15 mouse cellular contexts compared by ENCODE assay signal in genomic region chr12:70293927-70294684, GRCm38 (mm10). TPM values are rescaled to one million over a fixed set of nuclear protein-coding genes. Genes with fewer than 3 reads are reported as not detected.
A peak's percentile ranks its signal among the peaks of the same experiment; 100 is the strongest.
DNase-seq lines count a peak whose midpoint lies in the region; ATAC-seq lines count a peak whose summit lies in the region.
"Had no signal": no experiment of that assay in that cellular context is flagged by ENCODE, and none has a peak within 500 bp of the region (broad histone marks: within the 10 kb centered on the region; RNA-seq: fewer than 3 reads in every experiment).

No protein-coding gene starts in this region.

- 46% methylated on average over 5 of the region's 5 CpGs for WGBS in midbrain, embryonic 15.5 days
- 58% methylated on average over 5 of the region's 5 CpGs for WGBS in midbrain, embryonic 14.5 days
- 36% methylated on average over 5 of the region's 5 CpGs for WGBS in forebrain, embryonic 13.5 days
- 24% methylated on average over 5 of the region's 5 CpGs for WGBS in neural tube, embryonic 14.5 days
- WGBS in kidney, embryonic 15.5 days: 70% methylated on average over 5 of the region's 5 CpGs

- H3K36me3 ChIP-seq in midbrain, embryonic 15.5 days (replicated peaks): 0 out of 2 replicates have a peak, but pooled peaks cover 5% of the 10 kb centered on the region
- H3K36me3 ChIP-seq in midbrain, embryonic 14.5 days (ENCODE audit: control insufficient read depth, insufficient read depth, low read length): peaks cover 7% of the 10 kb centered on the region; the same call in 1 of the 2 replicates
- no peaks in the 10 kb centered on the region for H3K36me3 ChIP-seq in forebrain, embryonic 13.5 days (ENCODE audit: poor library complexity, severe bottlenecking)
- H3K36me3 ChIP-seq in neural tube, embryonic 14.5 days (ENCODE audit: control insufficient read depth, insufficient read depth, low read length): 0 out of 2 replicates have a peak, but pooled peaks cover 3% of the 10 kb centered on the region
- no peaks in the 10 kb centered on the region for H3K36me3 ChIP-seq in kidney, embryonic 15.5 days
- H3K36me3 ChIP-seq: limb, embryonic 12.5 days had no signal

- H3K27me3 ChIP-seq in midbrain, embryonic 15.5 days (replicated peaks): no peaks in the 10 kb centered on the region
- no peaks in the 10 kb centered on the region for H3K27me3 ChIP-seq in midbrain, embryonic 14.5 days (ENCODE audit: control insufficient read depth, insufficient read depth, low read length)
- no peaks in the 10 kb centered on the region for H3K27me3 ChIP-seq in forebrain, embryonic 13.5 days
- H3K27me3 ChIP-seq in neural tube, embryonic 14.5 days (ENCODE audit: control insufficient read depth, insufficient read depth, low read length): no peaks in the 10 kb centered on the region
- no peaks in the 10 kb centered on the region for H3K27me3 ChIP-seq in kidney, embryonic 15.5 days
- H3K27me3 ChIP-seq: limb, embryonic 12.5 days had no signal

- H3K4me3 ChIP-seq in midbrain, embryonic 15.5 days: no peak overlapping the region
- H3K4me3 ChIP-seq in midbrain, embryonic 14.5 days (replicated peaks; ENCODE audit: low read depth, low read length): no peak overlapping the region
- H3K4me3 ChIP-seq in forebrain, embryonic 13.5 days: no peak overlapping the region
- H3K4me3 ChIP-seq in neural tube, embryonic 14.5 days (ENCODE audit: low read depth, low read length): no peak overlapping the region
- H3K4me3 ChIP-seq in kidney, embryonic 15.5 days (replicated peaks): no peak overlapping the region
- H3K4me3 ChIP-seq: limb, embryonic 12.5 days; megakaryocyte, embryonic 14.5 days had no signal

- no peak for DNase-seq in frontal cortex, postnatal 14 days (ENCODE audit: low spot score in 2 of 2)
- DNase-seq in midbrain, embryonic 14.5 days: no peak
- no peak for DNase-seq in thymus, postnatal 36 days
- DNase-seq: cerebellum, adult 9-11 months; heart, postnatal 36 days; kidney, adult 9 months; lung, adult 18-20 months; thymus, postnatal 14 days had no signal

- no peaks in the 10 kb centered on the region for H3K9me3 ChIP-seq in midbrain, embryonic 15.5 days
- no peaks in the 10 kb centered on the region for H3K9me3 ChIP-seq in midbrain, embryonic 14.5 days (ENCODE audit: control insufficient read depth, low read length)
- no peaks in the 10 kb centered on the region for H3K9me3 ChIP-seq in forebrain, embryonic 13.5 days (replicated peaks)
- no peaks in the 10 kb centered on the region for H3K9me3 ChIP-seq in neural tube, embryonic 14.5 days (ENCODE audit: control insufficient read depth, low read length)
- no peaks in the 10 kb centered on the region for H3K9me3 ChIP-seq in kidney, embryonic 15.5 days (replicated peaks)
- H3K9me3 ChIP-seq: limb, embryonic 12.5 days; megakaryocyte, embryonic 14.5 days had no signal

- H3K4me2 ChIP-seq in midbrain, embryonic 15.5 days: no peak overlapping the region
- H3K4me2 ChIP-seq in midbrain, embryonic 14.5 days (ENCODE audit: low read length): no peak overlapping the region
- H3K4me2 ChIP-seq in forebrain, embryonic 13.5 days: no peak overlapping the region
- no peak overlapping the region for H3K4me2 ChIP-seq in neural tube, embryonic 14.5 days (ENCODE audit: low read depth, low read length)
- no peak overlapping the region for H3K4me2 ChIP-seq in kidney, embryonic 15.5 days
- H3K4me2 ChIP-seq: limb, embryonic 12.5 days had no signal

- H3K9ac ChIP-seq in midbrain, embryonic 15.5 days: no peak overlapping the region
- no peak overlapping the region for H3K9ac ChIP-seq in midbrain, embryonic 14.5 days (replicated peaks; ENCODE audit: low read length)
- H3K9ac ChIP-seq in forebrain, embryonic 13.5 days: no peak overlapping the region
- H3K9ac ChIP-seq in neural tube, embryonic 14.5 days (replicated peaks; ENCODE audit: low read depth, low read length): no peak overlapping the region
- no peak overlapping the region for H3K9ac ChIP-seq in kidney, embryonic 15.5 days
- H3K9ac ChIP-seq: limb, embryonic 12.5 days had no signal

- ATAC-seq in frontal cortex, adult (ENCODE audit: low TSS enrichment): peak; percentile 48; the same call in 1 of the 2 replicates
- ATAC-seq in midbrain, embryonic 15.5 days (replicated peaks): peak; percentile 19; the same call in 1 of the 2 replicates
- ATAC-seq in midbrain, embryonic 14.5 days (ENCODE audit: low FRiP score, low TSS enrichment): no peak; the same call in 1 of the 2 replicates
- peak; percentile 68 for ATAC-seq in forebrain, embryonic 13.5 days
- ATAC-seq in neural tube, embryonic 14.5 days (ENCODE audit: low read depth): peak; percentile 70
- ATAC-seq in kidney, embryonic 15.5 days (replicated peaks; ENCODE audit: low FRiP score): no peak

- 0 out of 2 replicates have a peak, but pooled peaks cover 6% of the 10 kb centered on the region for H3K4me1 ChIP-seq in midbrain, embryonic 15.5 days
- no peaks in the 10 kb centered on the region for H3K4me1 ChIP-seq in midbrain, embryonic 14.5 days (ENCODE audit: control insufficient read depth, insufficient read depth, low read length)
- peaks cover 10% of the 10 kb centered on the region; the same call in 1 of the 2 replicates for H3K4me1 ChIP-seq in forebrain, embryonic 13.5 days
- H3K4me1 ChIP-seq in neural tube, embryonic 14.5 days (ENCODE audit: control insufficient read depth, insufficient read depth, low read length): no peaks in the 10 kb centered on the region
- H3K4me1 ChIP-seq in kidney, embryonic 15.5 days: no peaks in the 10 kb centered on the region
- H3K4me1 ChIP-seq: limb, embryonic 12.5 days; megakaryocyte, embryonic 14.5 days had no signal

- H3K27ac ChIP-seq in midbrain, embryonic 15.5 days: no peak overlapping the region
- H3K27ac ChIP-seq in midbrain, embryonic 14.5 days (replicated peaks; ENCODE audit: low read depth, low read length): no peak overlapping the region
- H3K27ac ChIP-seq in forebrain, embryonic 13.5 days: no peak overlapping the region
- no peak overlapping the region; the same call in 1 of the 2 replicates for H3K27ac ChIP-seq in neural tube, embryonic 14.5 days (ENCODE audit: low read depth, low read length)
- no peak overlapping the region for H3K27ac ChIP-seq in kidney, embryonic 15.5 days
- H3K27ac ChIP-seq: limb, embryonic 12.5 days had no signal

RNA-seq across cellular contexts. Expression of gene Trim9, which starts 53.3 kb away (rescaled TPM):
- 89.2 and 91.8 TPM in 2 replicates for polyA plus RNA-seq in midbrain, embryonic 15.5 days (2015; fragmentation: Nextera tagmentation; extraction: Ambion mirVana)
- polyA plus RNA-seq in midbrain, embryonic 14.5 days (2014; fragmentation: Nextera tagmentation; extraction: Ambion mirVana): 65.2 and 77.0 TPM in 2 replicates
- 21.7 and 26.8 TPM in 2 replicates for polyA plus RNA-seq in forebrain, embryonic 13.5 days (2015; fragmentation: Nextera tagmentation; extraction: Ambion mirVana)
- 96.4 and 106 TPM in 2 replicates for polyA plus RNA-seq in neural tube, embryonic 14.5 days (2014; fragmentation: Nextera tagmentation; extraction: Ambion mirVana)
- 2.6 and 2.8 TPM in 2 replicates for polyA plus RNA-seq in kidney, embryonic 15.5 days (2015; fragmentation: Nextera tagmentation; extraction: Ambion mirVana)

Comparison
In these comparisons a context has a peak if more than half of its experiments do, and no peak if none do; other contexts are left out.
1. ATAC-seq: peak in frontal cortex, adult (single experiment), midbrain, embryonic 15.5 days (single experiment), forebrain, embryonic 13.5 days (single experiment) and neural tube, embryonic 14.5 days (single experiment); none in midbrain, embryonic 14.5 days (single experiment) and kidney, embryonic 15.5 days (single experiment).